Mouse (Mus musculus) T-helper 17 cell (primary cell): ENCODE measurements around the gene Nectin4.

Experiments used
- in situ Hi-C, 2 experiments: fragments of 300-600 bp; cut with MboI, MseI; formaldehyde crosslinking; loops; 1 replicate in 1 of 2; 2 replicates in 1 of 2; pipeline ENCODE4 v1.15.1; 2025; ENCODE audit warnings: high pct_unique_total_duplicates in 2 of 2

Gene Nectin4

GRCm38 (mm10) chr1:171411492-171411941, 41.6 kb downstream of the Nectin4 start:
- in situ Hi-C loops, result no loop called here

GRCm38 (mm10) chr1:171412001-171412441, 42.1 kb downstream of the Nectin4 start:
- in situ Hi-C loops, result no loop called here

GRCm38 (mm10) chr1:171412446-171412845, 42.5 kb downstream of the Nectin4 start:
- in situ Hi-C loops, result no loop called here

- in situ Hi-C loops, result no loop called here
These were observed 43.7 kb downstream of the Nectin4 start for GRCm38 (mm10) chr1:171413608-171414007.

- in situ Hi-C loops, result no loop called here
These were observed 48.8 kb downstream of the Nectin4 start, which contains the start of gene Tstd1 for GRCm38 (mm10) chr1:171418660-171419059. Gene Tstd1 (plus strand): TSS chr1:171418872.

GRCm38 (mm10) chr1:171419291-171419882, 49.5 kb downstream of the Nectin4 start:
- in situ Hi-C loops, result no loop called here

- in situ Hi-C loops, result no loop called here
These were observed 50.0 kb downstream of the Nectin4 start for GRCm38 (mm10) chr1:171419905-171420304.

GRCm38 (mm10) chr1:171422504-171423095, 52.7 kb downstream of the Nectin4 start:
- in situ Hi-C loops, result no loop called here

GRCm38 (mm10) chr1:171424638-171425037, 54.7 kb downstream of the Nectin4 start:
- in situ Hi-C loops, result no loop called here

GRCm38 (mm10) chr1:171425126-171425525, 55.2 kb downstream of the Nectin4 start:
- in situ Hi-C loops, result no loop called here

GRCm38 (mm10) chr1:171432158-171432557, 62.3 kb downstream of the Nectin4 start:
- in situ Hi-C loops, result no loop called here

GRCm38 (mm10) chr1:171435288-171435814, 65.5 kb downstream of the Nectin4 start:
- in situ Hi-C loops, result no loop called here

- in situ Hi-C loops, result no loop called here
These were observed 66.1 kb downstream of the Nectin4 start for GRCm38 (mm10) chr1:171435974-171436373.

- in situ Hi-C loops, result no loop called here
These were observed 67.5 kb downstream of the Nectin4 start, which contains the start of gene F11r for GRCm38 (mm10) chr1:171437264-171438013. Gene F11r (plus strand): TSS chr1:171437535.
